Mouse (Mus musculus): ENCODE measurements around the gene Naa20.

GRCm38 (mm10) chr2:145859442-145859931 is 42.4 kb upstream of the Naa20 start:
- TF ChIP-seq POLR2A (IDR thresholded peaks at IDR 0.05; ENCODE audit: low read depth, low read length) (no peak), CTCF (conservative IDR thresholded peaks at IDR 0.05; ENCODE audit: insufficient read depth, insufficient read length, low read depth, low read length) (no peak)

Data from kidney, adult 2 months (tissue).